Mouse (Mus musculus) hindbrain, embryonic 16.5 days (tissue): ENCODE measurements around the gene 1600014C23Rik. TPM values are rescaled to one million over a fixed set of nuclear protein-coding genes. Genes with fewer than 3 reads are reported as not detected.

Experiments
- ATAC-seq: fragments of 200-750 bp; cut with Nextera tagmentation; 2 replicates; pipeline ENCODE4 v1.8.0; 2017; ENCODE audit warnings: moderate TSS enrichment, moderate library complexity
- H3K27ac ChIP-seq: fragments of 300-500 bp; sonication (generic); 2 replicates; pipeline ENCODE4 v1.5.1; 2014; ENCODE audit warnings: low read depth, mild to moderate bottlenecking, control low read depth, low read length, moderate library complexity
- H3K27me3 ChIP-seq: fragments of 300-500 bp; sonication (generic); replicated peaks from 2 replicates; pipeline ENCODE4 v1.6.1; 2014; ENCODE audit warnings: low read length; ENCODE audit not compliant: control insufficient read depth, insufficient read depth
- H3K36me3 ChIP-seq: fragments of 300-500 bp; sonication (generic); 2 replicates; pipeline ENCODE4 v1.6.1; 2014; ENCODE audit warnings: mild to moderate bottlenecking, low read length, moderate library complexity, mixed read lengths; ENCODE audit not compliant: control insufficient read depth, insufficient read depth
- H3K4me1 ChIP-seq: fragments of 300-500 bp; sonication (generic); 2 replicates; pipeline ENCODE4 v1.6.1; 2014; ENCODE audit warnings: low read depth, low read length; ENCODE audit not compliant: control insufficient read depth, insufficient read depth
- H3K4me2 ChIP-seq: fragments of 300-500 bp; sonication (generic); 2 replicates; pipeline ENCODE4 v1.6.1; 2014; ENCODE audit warnings: mild to moderate bottlenecking, low read length, control low read depth, moderate library complexity
- H3K4me3 ChIP-seq: fragments of 300-500 bp; sonication (generic); 2 replicates; pipeline ENCODE4 v1.5.1; 2014; ENCODE audit warnings: mild to moderate bottlenecking, low read length, control low read depth, moderate library complexity
- H3K9ac ChIP-seq: fragments of 300-500 bp; sonication (generic); 2 replicates; pipeline ENCODE4 v1.6.1; 2014; ENCODE audit warnings: low read depth, mild to moderate bottlenecking, control low read depth, low read length, moderate library complexity
- H3K9me3 ChIP-seq: fragments of 300-500 bp; sonication (generic); 2 replicates; pipeline ENCODE4 v1.6.1; 2014; ENCODE audit warnings: mild to moderate bottlenecking, low read length, moderate library complexity; ENCODE audit not compliant: control insufficient read depth
- WGBS: fragments of 180-500 bp; shearing (Covaris S2); extraction: QIAGEN DNeasy Blood & Tissue Kit; methylation state at CpG from one replicate; pipeline ENCODE4 v1.1.7; 2014; 5-methylcytosine and 5-hydroxymethylcytosine counted together
- polyA plus RNA-seq: library from polyadenylated mRNA; unstranded; fragments of >200 nt; fragmentation: Nextera tagmentation; extraction: Ambion mirVana; gene quantifications from 2 replicates; pipeline ENCODE4 v1.2.1, GENCODE M21; 2015

1600014C23Rik gene
- polyA plus RNA-seq, 1 experiment from 2014 or later = 0.66 TPM

DNA sequence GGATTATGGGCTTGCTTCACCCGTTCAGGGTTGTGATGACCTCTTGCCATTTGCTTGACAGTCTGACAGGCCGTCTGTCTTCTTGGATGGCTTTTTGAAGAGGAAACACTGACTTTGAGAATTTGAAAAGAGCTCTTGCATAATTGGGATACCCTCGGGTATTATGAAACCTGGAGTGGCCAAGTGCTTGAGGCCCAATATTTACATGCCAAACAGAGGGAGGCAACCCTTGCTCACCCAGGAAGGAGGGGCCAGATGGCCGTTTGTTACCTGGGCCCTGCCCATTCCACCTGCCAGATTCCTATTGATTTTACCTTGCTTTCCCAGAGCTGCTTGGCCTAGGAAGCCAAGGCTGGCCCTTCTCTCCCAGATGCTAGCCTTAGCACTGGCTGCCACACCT lies 31.4 kb downstream of the 1600014C23Rik start:
- WGBS = 60% methylated on average over 4 of the region's 4 CpGs

DNA sequence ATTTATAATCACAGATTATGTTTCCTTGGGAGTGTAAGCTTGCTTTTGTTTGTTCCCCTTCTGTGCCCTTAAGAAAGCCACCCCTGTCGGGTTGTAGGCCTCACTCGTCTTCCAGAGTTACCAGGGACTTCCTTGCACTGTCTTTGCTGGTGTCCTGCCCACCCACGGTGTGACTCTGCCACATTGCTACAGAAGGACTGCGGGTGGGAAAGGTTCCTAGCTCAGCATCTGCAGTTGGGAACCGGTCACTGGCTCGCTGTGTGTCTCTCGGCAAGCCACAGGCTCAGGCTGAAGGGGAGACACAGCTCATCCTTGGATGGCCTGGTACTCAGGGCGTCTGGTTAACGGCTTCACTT lies 32.4 kb downstream of the 1600014C23Rik start:
- 73% methylated on average over 9 of the region's 9 CpGs for WGBS

More for the DNA sequence above, 31.4 kb downstream of the 1600014C23Rik start:
- Histone ChIP-seq H3K4me2 (no peak overlapping the region), H3K9me3 (no peaks in the 10 kb centered on the region), H3K9ac (no peak overlapping the region), H3K4me1 (no peaks in the 10 kb centered on the region), H3K4me3 (no peak overlapping the region), H3K36me3 (0 out of 2 replicates have a peak, but pooled peaks cover 3% of the 10 kb centered on the region), H3K27me3 (no peaks in the 10 kb centered on the region), H3K27ac (no peak overlapping the region)
- ATAC-seq = no peak

DNA sequence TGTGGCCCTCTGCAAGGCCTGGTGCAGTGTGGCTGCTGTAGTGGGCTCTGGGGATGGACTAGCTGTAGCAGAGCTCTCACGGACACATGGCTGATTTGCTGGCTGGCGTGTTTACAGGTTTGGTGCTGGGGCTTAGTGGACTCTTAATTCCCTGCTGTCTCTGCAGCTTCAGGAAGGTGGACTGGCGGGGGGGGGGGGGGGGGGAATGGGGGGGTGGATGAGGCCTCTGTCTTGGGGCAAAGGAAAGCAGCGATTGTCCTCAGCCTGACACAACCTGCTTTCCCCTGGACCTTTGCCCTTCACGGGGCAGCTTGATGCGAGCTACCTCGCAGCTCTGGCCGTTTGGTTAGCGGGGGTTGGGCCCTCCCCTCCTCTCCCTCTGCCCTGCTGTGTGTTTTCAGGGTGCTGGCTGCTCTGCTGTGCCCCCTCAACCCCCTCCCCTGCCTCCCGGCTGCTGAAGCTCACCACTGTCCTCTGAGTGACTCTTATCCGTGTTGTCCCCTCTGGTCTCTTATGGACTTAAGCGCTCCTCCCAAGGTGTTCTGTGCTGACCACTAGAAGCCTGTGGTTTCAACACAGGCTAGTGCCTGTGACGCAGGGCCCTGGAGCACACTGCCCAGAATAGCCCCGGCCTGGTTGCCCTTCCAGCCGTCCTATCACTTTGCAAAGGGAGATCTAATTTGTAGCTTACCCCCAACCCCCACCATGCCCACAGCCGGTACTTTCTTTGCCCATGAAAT lies 33.0 kb downstream of the 1600014C23Rik start:
- no peak for ATAC-seq
- no peak overlapping the region for H3K4me2 ChIP-seq
- no peaks in the 10 kb centered on the region for H3K9me3 ChIP-seq
- H3K4me1 ChIP-seq = no peaks in the 10 kb centered on the region
- 0 out of 2 replicates have a peak, but pooled peaks cover 3% of the 10 kb centered on the region for H3K36me3 ChIP-seq
- H3K9ac ChIP-seq = no peak overlapping the region
- no peaks in the 10 kb centered on the region for H3K27me3 ChIP-seq
- WGBS = 58% methylated on average over 9 of the region's 16 CpGs
- H3K27ac ChIP-seq = no peak overlapping the region
- H3K4me3 ChIP-seq = no peak overlapping the region

More for the DNA sequence above, 32.4 kb downstream of the 1600014C23Rik start:
- no peak overlapping the region for H3K4me2 ChIP-seq
- no peaks in the 10 kb centered on the region for H3K9me3 ChIP-seq
- no peak overlapping the region for H3K4me3 ChIP-seq
- H3K4me1 ChIP-seq = no peaks in the 10 kb centered on the region
- no peaks in the 10 kb centered on the region for H3K27me3 ChIP-seq
- no peak for ATAC-seq
- H3K9ac ChIP-seq = no peak overlapping the region
- H3K36me3 ChIP-seq = 0 out of 2 replicates have a peak, but pooled peaks cover 3% of the 10 kb centered on the region
- H3K27ac ChIP-seq = no peak overlapping the region

DNA sequence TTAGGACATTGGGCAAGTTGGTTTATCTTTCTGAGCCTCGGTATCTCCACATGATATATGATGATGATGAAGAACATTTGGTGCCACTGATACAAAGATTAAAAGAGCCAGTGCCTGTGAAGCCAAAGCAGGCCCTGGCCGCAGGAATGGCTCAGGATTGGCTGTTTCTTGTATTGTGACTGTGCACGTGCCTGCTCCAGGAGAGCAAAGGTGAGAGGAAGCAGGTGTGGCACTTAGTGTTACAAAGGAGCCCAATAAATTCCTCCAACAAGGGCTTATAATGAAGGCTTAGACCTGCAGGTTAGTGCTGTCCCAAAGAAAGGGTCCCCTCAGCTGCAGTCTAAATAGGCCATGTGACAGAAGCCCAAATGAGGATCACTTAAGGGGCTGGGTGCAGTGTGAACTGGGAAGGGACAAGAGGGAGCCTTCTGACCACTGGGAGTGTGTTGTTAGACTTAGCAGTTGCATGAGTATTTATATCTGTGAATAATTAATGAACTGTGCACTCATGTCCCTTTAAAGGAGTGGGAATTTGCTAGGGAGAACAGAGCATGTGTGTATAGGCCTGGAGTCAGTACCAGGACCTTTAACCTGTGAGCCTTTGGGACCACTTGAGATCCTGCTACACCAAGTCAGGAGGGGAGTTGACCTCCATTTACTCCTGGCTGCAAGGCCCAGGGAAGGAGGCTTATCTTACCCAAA lies 34.5 kb downstream of the 1600014C23Rik start:
- ATAC-seq = no peak
- Histone ChIP-seq H3K36me3 (0 out of 2 replicates have a peak, but pooled peaks cover 3% of the 10 kb centered on the region), H3K4me3 (no peak overlapping the region), H3K27ac (no peak overlapping the region), H3K4me1 (no peaks in the 10 kb centered on the region), H3K27me3 (no peaks in the 10 kb centered on the region), H3K4me2 (no peak overlapping the region), H3K9me3 (no peaks in the 10 kb centered on the region), H3K9ac (no peak overlapping the region)
- WGBS = 90% methylated on average over 3 of the region's 3 CpGs

DNA sequence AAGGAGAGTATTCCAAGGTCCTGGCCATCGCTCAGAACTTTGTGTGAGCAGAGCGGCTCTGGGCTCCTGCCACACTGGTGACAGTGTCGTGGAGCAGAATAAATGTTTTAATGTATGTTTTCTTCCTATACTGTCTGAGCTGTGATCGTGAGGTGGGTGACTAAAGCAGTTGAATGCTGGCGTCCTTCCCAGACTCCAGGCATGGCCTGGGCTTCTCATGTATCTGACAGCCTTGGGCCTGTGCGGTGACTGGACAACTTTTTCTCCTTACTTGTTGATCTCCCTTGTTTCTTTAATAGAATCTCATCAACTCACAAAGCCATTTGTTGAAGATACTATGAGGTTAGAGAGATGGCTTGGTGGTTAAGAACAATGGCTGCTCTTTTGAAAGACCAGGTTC lies 35.3 kb downstream of the 1600014C23Rik start:
- Histone ChIP-seq H3K9ac (no peak overlapping the region), H3K36me3 (0 out of 2 replicates have a peak, but pooled peaks cover 3% of the 10 kb centered on the region), H3K27me3 (no peaks in the 10 kb centered on the region), H3K4me2 (no peak overlapping the region), H3K4me3 (no peak overlapping the region), H3K9me3 (no peaks in the 10 kb centered on the region), H3K27ac (no peak overlapping the region), H3K4me1 (no peaks in the 10 kb centered on the region)
- ATAC-seq = no peak
- 87% methylated on average over 6 of the region's 6 CpGs for WGBS

DNA sequence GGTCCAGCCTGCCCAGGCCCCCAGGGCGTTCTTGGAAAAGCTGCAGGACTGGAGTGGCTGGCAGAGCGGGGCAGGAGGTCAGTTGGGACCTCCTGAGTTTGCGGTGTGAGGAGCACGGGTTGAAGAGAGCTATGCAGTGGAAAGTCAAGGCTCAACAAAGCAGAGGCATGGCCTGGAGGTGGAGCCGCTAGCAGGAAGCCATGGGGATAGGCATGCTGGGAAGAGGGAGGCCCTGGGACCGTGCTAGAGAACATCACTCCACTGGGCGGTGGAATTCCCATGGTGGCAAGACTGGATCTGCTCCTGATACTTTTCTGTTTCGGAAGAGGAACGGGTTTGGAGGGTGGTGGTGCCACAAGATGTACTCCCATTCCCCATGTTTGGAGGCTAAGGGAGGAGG lies 36.7 kb downstream of the 1600014C23Rik start:
- no peak overlapping the region for H3K4me3 ChIP-seq
- H3K27me3 ChIP-seq = no peaks in the 10 kb centered on the region
- no peaks in the 10 kb centered on the region for H3K4me1 ChIP-seq
- H3K36me3 ChIP-seq = 0 out of 2 replicates have a peak, but pooled peaks cover 3% of the 10 kb centered on the region
- WGBS = 95% methylated on average over 9 of the region's 9 CpGs
- H3K27ac ChIP-seq = no peak overlapping the region
- H3K9ac ChIP-seq = no peak overlapping the region
- no peak for ATAC-seq
- H3K4me2 ChIP-seq = no peak overlapping the region
- H3K9me3 ChIP-seq = no peaks in the 10 kb centered on the region

DNA sequence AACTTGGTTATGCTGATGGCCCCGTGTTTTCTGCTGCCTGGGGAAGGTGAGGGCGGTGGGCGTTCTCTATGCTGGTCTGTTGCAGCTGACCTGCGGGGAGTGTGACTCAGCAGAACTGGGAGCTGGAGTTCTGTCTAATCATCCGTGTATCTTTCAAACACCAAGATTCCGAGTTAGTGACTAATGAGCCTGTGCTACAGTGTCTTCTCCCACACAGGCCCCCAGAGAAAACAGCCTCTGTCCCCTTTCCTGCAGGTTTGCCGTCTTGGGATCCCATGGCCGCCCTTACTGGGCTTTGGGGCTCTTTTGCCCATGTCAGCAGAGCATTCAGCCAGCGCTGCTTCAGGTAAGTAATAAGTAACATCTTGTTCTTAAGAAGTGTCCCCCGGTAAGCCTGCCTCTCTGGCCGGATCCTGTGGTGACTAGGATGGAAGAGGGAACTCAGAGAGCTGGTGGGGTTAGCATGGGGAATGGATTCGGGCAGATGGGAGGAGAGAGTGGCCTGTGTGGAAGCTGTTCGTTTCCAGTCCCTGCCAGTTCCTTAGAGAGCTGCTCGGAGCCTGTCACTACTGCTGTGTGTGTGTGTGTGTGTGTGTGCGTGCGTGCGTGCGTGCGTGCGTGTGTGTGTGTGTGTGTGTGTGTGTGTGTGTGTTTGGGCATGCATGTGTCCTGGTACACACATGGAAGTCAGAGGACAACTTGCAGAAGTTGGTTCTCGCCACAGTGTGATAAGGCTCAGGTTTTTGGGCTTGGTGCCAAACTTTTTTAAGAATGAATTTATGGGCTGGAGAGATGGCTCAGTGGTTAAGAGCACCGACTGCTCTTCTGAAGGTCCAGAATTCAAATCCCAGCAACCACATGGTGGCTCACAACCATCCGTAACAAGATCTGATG lies 38.2 kb downstream of the 1600014C23Rik start:
- Histone ChIP-seq H3K9ac (no peak overlapping the region), H3K36me3 (0 out of 2 replicates have a peak, but pooled peaks cover 3% of the 10 kb centered on the region), H3K4me3 (no peak overlapping the region), H3K4me1 (no peaks in the 10 kb centered on the region), H3K27me3 (no peaks in the 10 kb centered on the region), H3K4me2 (no peak overlapping the region), H3K9me3 (no peaks in the 10 kb centered on the region), H3K27ac (no peak overlapping the region)
- 71% methylated on average over 23 of the region's 23 CpGs for whole genome bisulfite sequencing
- ATAC-seq = no peak

DNA sequence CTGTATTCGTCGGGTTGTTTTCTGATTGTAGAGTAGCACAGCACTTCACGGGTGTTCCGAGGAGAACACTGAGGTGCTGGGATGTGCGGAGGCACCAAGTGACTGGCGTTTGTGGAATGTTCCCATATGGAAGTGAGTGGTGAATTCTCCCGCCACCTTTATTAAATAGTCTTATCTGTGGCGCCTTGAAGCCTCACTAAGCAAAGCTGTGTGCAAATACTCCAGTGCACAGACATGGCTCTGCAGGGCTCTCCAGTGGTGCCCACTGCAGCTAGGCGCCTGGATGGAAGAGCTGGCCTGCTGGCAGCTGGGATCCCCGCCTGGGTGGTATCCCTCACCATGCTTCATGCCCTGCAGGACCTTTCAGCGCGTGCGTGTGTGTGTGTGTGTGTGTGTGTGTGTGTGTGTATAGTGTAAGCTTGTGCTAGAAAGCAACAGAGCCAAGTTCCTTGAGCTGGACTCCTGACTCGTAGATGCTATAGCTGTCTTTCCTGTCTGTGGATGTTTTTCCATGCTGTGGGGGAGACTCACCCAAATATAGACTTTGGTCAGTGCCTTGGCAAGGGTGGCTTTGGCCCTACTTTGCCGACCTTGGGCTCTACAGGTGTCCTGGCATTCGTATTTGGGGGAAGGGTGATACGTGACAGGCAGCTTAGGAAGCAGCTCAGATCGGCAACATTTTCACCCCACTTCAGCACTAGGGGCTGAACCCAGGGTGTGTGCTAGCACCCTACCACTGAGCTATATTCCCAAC lies 39.7 kb downstream of the 1600014C23Rik start:
- H3K27me3 ChIP-seq = no peaks in the 10 kb centered on the region
- H3K9ac ChIP-seq = no peak overlapping the region
- H3K4me1 ChIP-seq = no peaks in the 10 kb centered on the region
- no peaks in the 10 kb centered on the region for H3K9me3 ChIP-seq
- no peak for ATAC-seq
- no peak overlapping the region for H3K4me2 ChIP-seq
- 84% methylated on average over 18 of the region's 18 CpGs for WGBS
- 0 out of 2 replicates have a peak, but pooled peaks cover 3% of the 10 kb centered on the region for H3K36me3 ChIP-seq
- H3K27ac ChIP-seq = no peak overlapping the region
- H3K4me3 ChIP-seq = no peak overlapping the region
